Mouse (Mus musculus): ENCODE measurements around the gene Acot6. TPM values are rescaled to one million over a fixed set of nuclear protein-coding genes. Genes with fewer than 3 reads are reported as not detected.

Acot6 gene
- total RNA-seq (2023) = under 1 TPM; 0.22 to 0.29 TPM

GRCm38 (mm10) chr12:84100604-84101492 is at the start of gene Acot6:
Acot6 (plus strand) TSS chr12:84100654.

GRCm38 (mm10) chr12:84051937-84052474 is 48.4 kb upstream of the Acot6 start, which contains the start of gene Acot3:
Acot3 (plus strand) TSS chr12:84052144.

GRCm38 (mm10) chr12:84068986-84069385 is 31.5 kb upstream of the Acot6 start, which contains the start of gene Acot5:
Acot5 (plus strand) TSS chr12:84069325.

GRCm38 (mm10) chr12:84114153-84114994 is 13.9 kb downstream of the Acot6 start, which contains the start of gene Dnal1:
Dnal1 (plus strand) TSS chr12:84114366.

GRCm38 (mm10) chr12:84147954-84148621 is 47.6 kb downstream of the Acot6 start, which contains the start of gene Pnma1:
Pnma1 (minus strand) TSS chr12:84148489.

Other genes with a start within 250 kb of the Acot6 start
- gene Numb, start 178.7 kb upstream of the Acot6 start, total RNA-seq (2023) = 100 to 1,000 TPM; 102 to 122 TPM
- 10 to 100 TPM; 46.4 to 49.3 TPM for gene Riox1, start 150.0 kb upstream of the Acot6 start, total RNA-seq (2023)
- gene Heatr4, start 115.8 kb upstream of the Acot6 start, total RNA-seq (2023) = not detected
- 1 to 10 TPM; 4.6 to 8.4 TPM for gene Acot2, start 112.8 kb upstream of the Acot6 start, total RNA-seq (2023)
- gene Acot1, start 91.2 kb upstream of the Acot6 start, total RNA-seq (2023) = 10 to 100 TPM; 11.6 to 20.8 TPM
- gene Acot4, start 62.3 kb upstream of the Acot6 start, total RNA-seq (2023) = 1 to 10 TPM in 1 of 2 experiments, under 1 TPM in 1; 0.07 to 1.5 TPM
- gene Gm49366, start 61.7 kb upstream of the Acot6 start, total RNA-seq (2023) = not detected
- not detected for gene Acot3, start 48.5 kb upstream of the Acot6 start, total RNA-seq (2023)
- not detected for gene Acot5, start 31.3 kb upstream of the Acot6 start, total RNA-seq (2023)
- gene Dnal1, start 13.7 kb downstream of the Acot6 start, total RNA-seq (2023) = under 1 TPM; 0.07 to 0.37 TPM
- 1 to 10 TPM; 2.5 to 2.6 TPM for gene Pnma1, start 47.8 kb downstream of the Acot6 start, total RNA-seq (2023)
- 10 to 100 TPM; 79.2 to 80.5 TPM for gene Elmsan1, start 118.2 kb downstream of the Acot6 start, total RNA-seq (2023)
- gene Ptgr2, start 184.6 kb downstream of the Acot6 start, total RNA-seq (2023) = 10 to 100 TPM; 12.9 to 17.2 TPM
- gene Zfp410, start 216.2 kb downstream of the Acot6 start, total RNA-seq (2023) = 10 to 100 TPM; 30.0 to 30.4 TPM